Mouse (Mus musculus): ENCODE measurements around the gene Crebl2.

- TF ChIP-seq POLR2A (IDR thresholded peaks at IDR 0.05; ENCODE audit: extremely low read depth, insufficient read depth, low read length) (no peak), CTCF (IDR thresholded peaks at IDR 0.05; ENCODE audit: extremely low read depth, insufficient read depth, low read length) (no peak)
Measured at GRCm38 (mm10) chr6:134877276-134877675, 47.3 kb downstream of the Crebl2 start.
